Mouse (Mus musculus) heart, postnatal 36 days (tissue): Measurements from ENCODE around the gene Fam199x. TPM values are rescaled to one million over a fixed set of nuclear protein-coding genes. Genes with fewer than 3 reads are reported as not detected.

Source experiments
- total RNA-seq, 2 experiments: library from RNA; stranded (reverse); gene quantifications; 2 replicates each; pipeline ENCODE4 v1.2.3; 2021

Gene Fam199x
- total RNA-seq, 2 experiments from 2014 or later: 3.9 to 4.3 TPM

Other genes with a start within 250 kb of the Fam199x start
- 1 to 10 TPM; 4.1 to 4.4 TPM for gene Plp1, start 226.9 kb upstream of the Fam199x start, total RNA-seq
- gene Rab9b, start 180.8 kb upstream of the Fam199x start, total RNA-seq: under 1 TPM; 0.08 to 0.19 TPM
- gene H2bfm, start 122.3 kb upstream of the Fam199x start, total RNA-seq: not detected
- 1 to 10 TPM in 1 of 2 experiments, not detected in 1; 2.9 TPM for gene Tmsb15b2, start 74.1 kb upstream of the Fam199x start, total RNA-seq
- gene Tmsb15l, start 72.7 kb upstream of the Fam199x start, total RNA-seq: under 1 TPM in 1 of 2 experiments, not detected in 1; 0.68 TPM
- gene Tmsb15b1, start 72.7 kb upstream of the Fam199x start, total RNA-seq: not detected
- not detected for gene Zcchc18, start 56.4 kb upstream of the Fam199x start, total RNA-seq
- gene Slc25a53, start 11.3 kb upstream of the Fam199x start, total RNA-seq: 1 to 10 TPM; 3.1 to 3.5 TPM
- not detected for gene Esx1, start 72.5 kb downstream of the Fam199x start, total RNA-seq